Comparison of ENCODE assay signal across 14 mouse cellular contexts in genomic region chr3:79818202-79818995, GRCm38 (mm10). TPM values are rescaled to one million over a fixed set of nuclear protein-coding genes. Genes with fewer than 3 reads are reported as not detected.
DNase-seq lines count a peak whose midpoint lies in the region; ATAC-seq and TF ChIP-seq lines count a peak whose summit lies in the region.
"Had no signal": no experiment of that assay in that cellular context is flagged by ENCODE, and none has a peak within 500 bp of the region (broad histone marks: within the 10 kb centered on the region; RNA-seq: fewer than 3 reads in every experiment).

No protein-coding gene starts in this region.

- H3K4me1 ChIP-seq in neural tube, embryonic 11.5 days (ENCODE audit: control insufficient read depth, insufficient read depth, low read length), result no peaks in the 10 kb centered on the region
- H3K4me1 ChIP-seq: embryonic facial prominence, embryonic 15.5 days; lung, embryonic 15.5 days had no signal

- peak; percentile 41 to 50 for DNase-seq in frontal cortex, postnatal 36 days (ENCODE audit: low spot score in 2 of 2)
- DNase-seq in frontal cortex, postnatal 10 days (ENCODE audit: low spot score in 2 of 2), result no peak
- peak; percentile 27 for DNase-seq in neural tube, embryonic 11.5 days (ENCODE audit: low spot score)
- DNase-seq in neural tube, embryonic 10.5 days (ENCODE audit: extremely low spot score, low spot score), result no peak
- DNase-seq in layer of hippocampus, adult 2 months (ENCODE audit: low spot score in 2 of 2), result peak; percentile 61 to 80
- peak; percentile 61 for DNase-seq in mesoderm, embryonic 11.5 days (ENCODE audit: low read depth, low spot score)
- no peak for DNase-seq in T-cell, adult 2 months (ENCODE audit: low spot score)
- DNase-seq: gastrocnemius, postnatal 36 days had no signal

- H3K4me2 ChIP-seq in neural tube, embryonic 11.5 days (ENCODE audit: low read depth), result no peak overlapping the region
- H3K4me2 ChIP-seq: embryonic facial prominence, embryonic 15.5 days; lung, embryonic 15.5 days had no signal

- no peak overlapping the region for H3K9ac ChIP-seq in neural tube, embryonic 11.5 days (ENCODE audit: low read length)
- H3K9ac ChIP-seq: embryonic facial prominence, embryonic 15.5 days; lung, embryonic 15.5 days had no signal

- 18% methylated on average over 14 of the region's 14 CpGs for WGBS in neural tube, embryonic 11.5 days

- H3K27ac ChIP-seq in neural tube, embryonic 11.5 days (ENCODE audit: low read depth, low read length), result no peak overlapping the region
- peak overlapping the region; percentile 96 for H3K27ac ChIP-seq in layer of hippocampus, adult 2 months
- H3K27ac ChIP-seq: embryonic facial prominence, embryonic 15.5 days; lung, embryonic 15.5 days; stomach, postnatal 0 days had no signal

- H3K4me3 ChIP-seq in neural tube, embryonic 11.5 days (ENCODE audit: low read depth, low read length), result no peak overlapping the region
- H3K4me3 ChIP-seq in layer of hippocampus, adult 2 months, result no peak overlapping the region
- H3K4me3 ChIP-seq: embryonic facial prominence, embryonic 15.5 days; lung, embryonic 15.5 days had no signal

- no peaks in the 10 kb centered on the region for H3K9me3 ChIP-seq in neural tube, embryonic 11.5 days (ENCODE audit: control insufficient read depth, low read length)
- H3K9me3 ChIP-seq: embryonic facial prominence, embryonic 15.5 days; lung, embryonic 15.5 days had no signal

- ATAC-seq in neural tube, embryonic 11.5 days (ENCODE audit: insufficient read depth, low FRiP score, low TSS enrichment), result peak; percentile 49
- no peak for ATAC-seq in megakaryocyte progenitor cell, adult 5-6 weeks (replicated peaks; ENCODE audit: poor library complexity)
- ATAC-seq: CD4-positive, CD25-positive, alpha-beta regulatory T cell, adult 4 months; inflammation-experienced regulatory T-cells, adult 6 months had no signal

- H3K27me3 ChIP-seq in neural tube, embryonic 11.5 days (ENCODE audit: control insufficient read depth, insufficient read depth, low read length), result no peaks in the 10 kb centered on the region
- H3K27me3 ChIP-seq: embryonic facial prominence, embryonic 15.5 days; lung, embryonic 15.5 days had no signal

- no peak for TF ChIP-seq CTCF in layer of hippocampus, adult 2 months (conservative IDR thresholded peaks at IDR 0.05)

- no peaks in the 10 kb centered on the region for H3K36me3 ChIP-seq in neural tube, embryonic 11.5 days (ENCODE audit: control insufficient read depth, insufficient read depth, low read length)
- H3K36me3 ChIP-seq: embryonic facial prominence, embryonic 15.5 days; lung, embryonic 15.5 days had no signal

RNA-seq across cellular contexts. Expression of gene Tmem144, which starts 34.2 kb away (rescaled TPM):
- 2.9 TPM in 2 replicates for polyA plus RNA-seq in neural tube, embryonic 11.5 days (2014; fragmentation: Nextera tagmentation; extraction: Ambion mirVana)
- 10 to 100 TPM; 18.3 to 23.4 TPM for total RNA-seq in layer of hippocampus, adult 2 months (2021)
- total RNA-seq in megakaryocyte progenitor cell, adult 5-6 weeks (2015), result 2.2 and 4.3 TPM in 2 replicates
- total RNA-seq in megakaryocyte progenitor cell, adult 5-6 weeks (2017), result 1.5 and 2.2 TPM in 2 replicates
- polyA plus RNA-seq: CD4-positive, CD25-positive, alpha-beta regulatory T cell, adult 4 months had no signal

Comparison
In these comparisons a context has a peak if more than half of its experiments do, and no peak if none do; other contexts are left out.
1. DNase-seq: peak in frontal cortex, postnatal 36 days (2 of 2), neural tube, embryonic 11.5 days (single experiment), layer of hippocampus, adult 2 months (2 of 2) and mesoderm, embryonic 11.5 days (single experiment); none in frontal cortex, postnatal 10 days (0 of 2), neural tube, embryonic 10.5 days (single experiment) and T-cell, adult 2 months (single experiment).